Mouse (Mus musculus): ENCODE results near the gene Slc9a3. TPM values are rescaled to one million over a fixed set of nuclear protein-coding genes. Genes with fewer than 3 reads are reported as not detected.

Slc9a3 gene
- total and polyA plus RNA-seq, 3 experiments, result 0.11 TPM; not detected in 2

- no peak for ATAC-seq (ENCODE audit: extremely low read depth, insufficient number of reproducible peaks, low FRiP score, poor library complexity, severe bottlenecking)
- no peak for TF ChIP-seq POLR2AphosphoS5 (IDR thresholded peaks at IDR 0.05; ENCODE audit: insufficient replicate concordance, low read depth, low read length)
- TF ChIP-seq CTCF (IDR thresholded peaks at IDR 0.05; ENCODE audit: low read depth, low read length), result no peak
- TF ChIP-seq GATA2 (IDR thresholded peaks at IDR 0.05; ENCODE audit: borderline replicate concordance, low read depth, low read length), result no peak
- no peak for TF ChIP-seq GATA1 (IDR thresholded peaks at IDR 0.05; ENCODE audit: borderline replicate concordance, low read length)
- H3K9me3 ChIP-seq (replicated peaks), result no peaks in the 10 kb centered on the region
- H3K36me3 ChIP-seq (replicated peaks), result no peaks in the 10 kb centered on the region
- no peak for DNase-seq (ENCODE audit: low spot score)
- no peak overlapping the region for H3K4me3 ChIP-seq (ENCODE audit: low read depth, low read length)
- H3K27me3 ChIP-seq (ENCODE audit: insufficient read depth, low read length), result peaks cover 27% of the 10 kb centered on the region
- no peaks in the 10 kb centered on the region for H3K4me1 ChIP-seq (ENCODE audit: insufficient read depth, low read depth, low read length)
These were observed 7.5 kb upstream of the Slc9a3 start for GRCm38 (mm10) chr13:74113626-74114191.

GRCm38 (mm10) chr13:74121795-74122330 lies 606 bp downstream of the Slc9a3 start:
- Histone ChIP-seq H3K4me3 (ENCODE audit: low read depth, low read length) (no peak overlapping the region), H3K36me3 (replicated peaks) (no peaks in the 10 kb centered on the region), H3K27me3 (ENCODE audit: insufficient read depth, low read length) (peaks cover 33% of the 10 kb centered on the region), H3K9me3 (replicated peaks) (no peaks in the 10 kb centered on the region), H3K4me1 (ENCODE audit: insufficient read depth, low read depth, low read length) (no peaks in the 10 kb centered on the region)
- ATAC-seq (ENCODE audit: extremely low read depth, insufficient number of reproducible peaks, low FRiP score, poor library complexity, severe bottlenecking), result no peak
- TF ChIP-seq POLR2AphosphoS5 (IDR thresholded peaks at IDR 0.05; ENCODE audit: insufficient replicate concordance, low read depth, low read length), result no peak
- TF ChIP-seq TAL1 (conservative IDR thresholded peaks at IDR 0.05; ENCODE audit: low read depth, low read length), result no peak
- TF ChIP-seq GATA2 (IDR thresholded peaks at IDR 0.05; ENCODE audit: borderline replicate concordance, low read depth, low read length), result no peak
- no peak for TF ChIP-seq CTCF (IDR thresholded peaks at IDR 0.05; ENCODE audit: low read depth, low read length)
- no peak for TF ChIP-seq GATA1 (IDR thresholded peaks at IDR 0.05; ENCODE audit: borderline replicate concordance, low read length)
- DNase-seq (ENCODE audit: low spot score), result no peak

- no peaks in the 10 kb centered on the region for H3K4me1 ChIP-seq (ENCODE audit: insufficient read depth, low read depth, low read length)
- H3K4me3 ChIP-seq (ENCODE audit: low read depth, low read length), result no peak overlapping the region
- H3K27me3 ChIP-seq (ENCODE audit: insufficient read depth, low read length), result peaks cover 30% of the 10 kb centered on the region
- DNase-seq (ENCODE audit: low spot score) (no peak), ATAC-seq (ENCODE audit: extremely low read depth, insufficient number of reproducible peaks, low FRiP score, poor library complexity, severe bottlenecking) (no peak)
- TF ChIP-seq POLR2AphosphoS5 (IDR thresholded peaks at IDR 0.05; ENCODE audit: insufficient replicate concordance, low read depth, low read length), result no peak
- H3K36me3 ChIP-seq (replicated peaks), result no peaks in the 10 kb centered on the region
- no peaks in the 10 kb centered on the region for H3K9me3 ChIP-seq (replicated peaks)
These were observed 1.4 kb downstream of the Slc9a3 start for GRCm38 (mm10) chr13:74122632-74123031.

GRCm38 (mm10) chr13:74127571-74127970 lies 6.3 kb downstream of the Slc9a3 start:
- no peaks in the 10 kb centered on the region for H3K36me3 ChIP-seq (replicated peaks)
- H3K4me1 ChIP-seq (ENCODE audit: insufficient read depth, low read depth, low read length), result no peaks in the 10 kb centered on the region
- H3K27me3 ChIP-seq (ENCODE audit: insufficient read depth, low read length), result peaks cover 15% of the 10 kb centered on the region; the same call in 1 of the 2 replicates
- TF ChIP-seq POLR2AphosphoS5 (IDR thresholded peaks at IDR 0.05; ENCODE audit: insufficient replicate concordance, low read depth, low read length) (no peak), TAL1 (conservative IDR thresholded peaks at IDR 0.05; ENCODE audit: low read depth, low read length) (no peak), GATA2 (IDR thresholded peaks at IDR 0.05; ENCODE audit: borderline replicate concordance, low read depth, low read length) (no peak), GATA1 (IDR thresholded peaks at IDR 0.05; ENCODE audit: borderline replicate concordance, low read length) (no peak), CTCF (IDR thresholded peaks at IDR 0.05; ENCODE audit: low read depth, low read length) (no peak)
- H3K4me3 ChIP-seq (ENCODE audit: low read depth, low read length), result no peak overlapping the region
- no peaks in the 10 kb centered on the region for H3K9me3 ChIP-seq (replicated peaks)
- ATAC-seq (ENCODE audit: extremely low read depth, insufficient number of reproducible peaks, low FRiP score, poor library complexity, severe bottlenecking) (no peak), DNase-seq (ENCODE audit: low spot score) (no peak)

- Histone ChIP-seq H3K4me1 (ENCODE audit: insufficient read depth, low read depth, low read length) (no peaks in the 10 kb centered on the region), H3K9me3 (replicated peaks) (no peaks in the 10 kb centered on the region), H3K27me3 (ENCODE audit: insufficient read depth, low read length) (peaks cover 14% of the 10 kb centered on the region), H3K4me3 (ENCODE audit: low read depth, low read length) (no peak overlapping the region), H3K36me3 (replicated peaks) (no peaks in the 10 kb centered on the region)
- no peak for ATAC-seq (ENCODE audit: extremely low read depth, insufficient number of reproducible peaks, low FRiP score, poor library complexity, severe bottlenecking)
- no peak for DNase-seq (ENCODE audit: low spot score)
- TF ChIP-seq POLR2AphosphoS5 (IDR thresholded peaks at IDR 0.05; ENCODE audit: insufficient replicate concordance, low read depth, low read length) (no peak), GATA1 (IDR thresholded peaks at IDR 0.05; ENCODE audit: borderline replicate concordance, low read length) (no peak)
These were observed 8.7 kb downstream of the Slc9a3 start for GRCm38 (mm10) chr13:74129909-74130308.

- no peaks in the 10 kb centered on the region for H3K4me1 ChIP-seq (ENCODE audit: insufficient read depth, low read depth, low read length)
- H3K9me3 ChIP-seq (replicated peaks), result no peaks in the 10 kb centered on the region
- TF ChIP-seq GATA1 (IDR thresholded peaks at IDR 0.05; ENCODE audit: borderline replicate concordance, low read length), result no peak
- no peak for TF ChIP-seq POLR2AphosphoS5 (IDR thresholded peaks at IDR 0.05; ENCODE audit: insufficient replicate concordance, low read depth, low read length)
- no peak for TF ChIP-seq TAL1 (conservative IDR thresholded peaks at IDR 0.05; ENCODE audit: low read depth, low read length)
- no peak for TF ChIP-seq CTCF (IDR thresholded peaks at IDR 0.05; ENCODE audit: low read depth, low read length)
- no peak for TF ChIP-seq GATA2 (IDR thresholded peaks at IDR 0.05; ENCODE audit: borderline replicate concordance, low read depth, low read length)
- H3K27me3 ChIP-seq (ENCODE audit: insufficient read depth, low read length), result peaks cover 5% of the 10 kb centered on the region; the same call in 1 of the 2 replicates
- DNase-seq (ENCODE audit: low spot score), result no peak
- H3K36me3 ChIP-seq (replicated peaks), result no peaks in the 10 kb centered on the region
- H3K4me3 ChIP-seq (ENCODE audit: low read depth, low read length), result no peak overlapping the region
- ATAC-seq (ENCODE audit: extremely low read depth, insufficient number of reproducible peaks, low FRiP score, poor library complexity, severe bottlenecking), result no peak
These were observed 17.8 kb downstream of the Slc9a3 start for GRCm38 (mm10) chr13:74138906-74139647.
